Mouse (Mus musculus) forebrain, embryonic 11.5 days (tissue): Measurements from ENCODE around the gene Brd7. TPM values are rescaled to one million over a fixed set of nuclear protein-coding genes. Genes with fewer than 3 reads are reported as not detected.

Source experiments
- ATAC-seq: fragments of 200-750 bp; cut with Nextera tagmentation; replicated peaks from 2 replicates; pipeline ENCODE4 v1.8.0; 2017; ENCODE audit warnings: moderate TSS enrichment; ENCODE audit not compliant: low FRiP score
- DNase-seq: peaks from one replicate; pipeline ENCODE4 v3.0.0-alpha.2; 2017; ENCODE audit warnings: low spot score
- H3K27ac ChIP-seq: fragments of 300-500 bp; sonication (generic); 2 replicates; pipeline ENCODE4 v1.5.1; 2014; ENCODE audit warnings: low read depth, low read length
- H3K27me3 ChIP-seq: fragments of 300-500 bp; sonication (generic); 2 replicates; pipeline ENCODE4 v1.6.1; 2014; ENCODE audit warnings: mild to moderate bottlenecking, low read length, mixed read lengths; ENCODE audit not compliant: control insufficient read depth, insufficient read depth
- H3K36me3 ChIP-seq: fragments of 300-500 bp; sonication (generic); 2 replicates; pipeline ENCODE4 v1.6.1; 2014; ENCODE audit warnings: mild to moderate bottlenecking, low read length, moderate library complexity, mixed read lengths; ENCODE audit not compliant: control insufficient read depth, insufficient read depth
- H3K4me1 ChIP-seq: fragments of 300-500 bp; sonication (generic); replicated peaks from 2 replicates; pipeline ENCODE4 v1.6.1; 2014; ENCODE audit warnings: low read length, mixed read lengths; ENCODE audit not compliant: control insufficient read depth, insufficient read depth
- H3K4me2 ChIP-seq: fragments of 300-500 bp; sonication (generic); 2 replicates; pipeline ENCODE4 v1.6.1; 2014; ENCODE audit warnings: low read depth, mild to moderate bottlenecking, low read length, moderate library complexity, mixed read lengths; ENCODE audit not compliant: severe bottlenecking
- H3K4me3 ChIP-seq: fragments of 300-500 bp; sonication (generic); 2 replicates; pipeline ENCODE4 v1.5.1; 2014; ENCODE audit warnings: low read depth, low read length
- H3K9ac ChIP-seq: fragments of 300-500 bp; sonication (generic); 2 replicates; pipeline ENCODE4 v1.6.1; 2014; ENCODE audit warnings: low read length
- H3K9me3 ChIP-seq: fragments of 300-500 bp; sonication (generic); 2 replicates; pipeline ENCODE4 v1.6.1; 2016; ENCODE audit warnings: low read length, mixed read lengths; ENCODE audit not compliant: control insufficient read depth
- WGBS: fragments of 180-500 bp; shearing (Covaris S2); extraction: QIAGEN DNeasy Blood & Tissue Kit; methylation state at CpG from one replicate; pipeline ENCODE4 v1.1.7; 2014; 5-methylcytosine and 5-hydroxymethylcytosine counted together
- polyA plus RNA-seq: library from polyadenylated mRNA; unstranded; fragments of >200 nt; fragmentation: Nextera tagmentation; extraction: Ambion mirVana; gene quantifications from 2 replicates; pipeline ENCODE4 v1.2.1, GENCODE M21; 2014

Brd7 gene
- polyA plus RNA-seq, 1 experiment from 2014 or later = 99.8 TPM

GRCm38 (mm10) chr8:88323523-88323922, 38.5 kb downstream of the Brd7 start:
- Histone ChIP-seq H3K4me1 (no peaks in the 10 kb centered on the region), H3K9ac (no peak overlapping the region), H3K4me3 (no peak overlapping the region), H3K27me3 (no peaks in the 10 kb centered on the region), H3K27ac (no peak overlapping the region), H3K4me2 (no peak overlapping the region), H3K36me3 (no peaks in the 10 kb centered on the region; the same call in 1 of the 2 replicates), H3K9me3 (no peaks in the 10 kb centered on the region)
- DNase-seq = no peak
- no peak for ATAC-seq
- 89% methylated on average over 5 of the region's 5 CpGs for WGBS

GRCm38 (mm10) chr8:88321387-88321786, 40.6 kb downstream of the Brd7 start:
- DNase-seq (peak; percentile 38), ATAC-seq (no peak)
- Histone ChIP-seq H3K4me2 (no peak overlapping the region), H3K4me1 (no peaks in the 10 kb centered on the region), H3K9me3 (no peaks in the 10 kb centered on the region), H3K27ac (no peak overlapping the region), H3K4me3 (no peak overlapping the region), H3K9ac (no peak overlapping the region), H3K36me3 (no peaks in the 10 kb centered on the region; the same call in 1 of the 2 replicates), H3K27me3 (no peaks in the 10 kb centered on the region)
- 92% methylated on average over 5 of the region's 5 CpGs for WGBS

GRCm38 (mm10) chr8:88320134-88320533, 41.9 kb downstream of the Brd7 start:
- Histone ChIP-seq H3K4me1 (no peaks in the 10 kb centered on the region), H3K27ac (no peak overlapping the region), H3K27me3 (no peaks in the 10 kb centered on the region), H3K9ac (no peak overlapping the region), H3K36me3 (no peaks in the 10 kb centered on the region), H3K9me3 (no peaks in the 10 kb centered on the region), H3K4me3 (no peak overlapping the region), H3K4me2 (no peak overlapping the region)
- DNase-seq (peak; percentile 48), ATAC-seq (no peak)
- 92% methylated on average over 6 of the region's 6 CpGs for WGBS

- H3K4me1 ChIP-seq = no peaks in the 10 kb centered on the region
- no peaks in the 10 kb centered on the region for H3K9me3 ChIP-seq
- H3K36me3 ChIP-seq = no peaks in the 10 kb centered on the region
- 91% methylated on average over 8 of the region's 8 CpGs for WGBS
- ATAC-seq (no peak), DNase-seq (peak; percentile 34)
- no peak overlapping the region for H3K27ac ChIP-seq
- no peak overlapping the region for H3K9ac ChIP-seq
- no peak overlapping the region for H3K4me2 ChIP-seq
- H3K4me3 ChIP-seq = no peak overlapping the region
- H3K27me3 ChIP-seq = no peaks in the 10 kb centered on the region
Observed at GRCm38 (mm10) chr8:88318151-88318550, 43.8 kb downstream of the Brd7 start.

GRCm38 (mm10) chr8:88317341-88317740, 44.7 kb downstream of the Brd7 start:
- Histone ChIP-seq H3K36me3 (no peaks in the 10 kb centered on the region), H3K4me3 (no peak overlapping the region), H3K9me3 (no peaks in the 10 kb centered on the region), H3K27me3 (no peaks in the 10 kb centered on the region), H3K4me2 (no peak overlapping the region), H3K9ac (no peak overlapping the region), H3K27ac (no peak overlapping the region), H3K4me1 (no peaks in the 10 kb centered on the region)
- 67% methylated on average over 5 of the region's 5 CpGs for WGBS
- DNase-seq (peak; percentile 47), ATAC-seq (no peak)

- Histone ChIP-seq H3K9me3 (no peaks in the 10 kb centered on the region), H3K4me2 (no peak overlapping the region), H3K4me3 (no peak overlapping the region), H3K27me3 (no peaks in the 10 kb centered on the region), H3K4me1 (no peaks in the 10 kb centered on the region), H3K27ac (no peak overlapping the region), H3K9ac (no peak overlapping the region), H3K36me3 (no peaks in the 10 kb centered on the region)
- DNase-seq (peak; percentile 44), ATAC-seq (no peak)
- 69% methylated on average over 8 of the region's 8 CpGs for WGBS
Observed at GRCm38 (mm10) chr8:88316139-88316931, 45.7 kb downstream of the Brd7 start.

- Histone ChIP-seq H3K4me3 (no peak overlapping the region), H3K9ac (no peak overlapping the region), H3K4me2 (no peak overlapping the region), H3K27ac (no peak overlapping the region), H3K36me3 (no peaks in the 10 kb centered on the region), H3K27me3 (no peaks in the 10 kb centered on the region), H3K9me3 (no peaks in the 10 kb centered on the region), H3K4me1 (no peaks in the 10 kb centered on the region)
- 97% methylated on average over 8 of the region's 8 CpGs for WGBS
- ATAC-seq (no peak), DNase-seq (peak; percentile 39)
Observed at GRCm38 (mm10) chr8:88315302-88315701, 46.7 kb downstream of the Brd7 start.

GRCm38 (mm10) chr8:88313991-88314390, 48.0 kb downstream of the Brd7 start:
- Histone ChIP-seq H3K4me2 (no peak overlapping the region), H3K4me1 (no peaks in the 10 kb centered on the region), H3K9ac (no peak overlapping the region), H3K36me3 (no peaks in the 10 kb centered on the region), H3K4me3 (no peak overlapping the region), H3K27ac (no peak overlapping the region), H3K9me3 (no peaks in the 10 kb centered on the region), H3K27me3 (no peaks in the 10 kb centered on the region)
- DNase-seq (no peak), ATAC-seq (no peak)
- 93% methylated on average over 12 of the region's 12 CpGs for whole genome bisulfite sequencing

GRCm38 (mm10) chr8:88312966-88313365, 49.0 kb downstream of the Brd7 start:
- Histone ChIP-seq H3K9me3 (no peaks in the 10 kb centered on the region), H3K4me2 (no peak overlapping the region), H3K9ac (no peak overlapping the region), H3K27ac (no peak overlapping the region), H3K4me3 (no peak overlapping the region), H3K27me3 (no peaks in the 10 kb centered on the region), H3K4me1 (no peaks in the 10 kb centered on the region), H3K36me3 (no peaks in the 10 kb centered on the region)
- DNase-seq = no peak
- WGBS = 83% methylated on average over 8 of the region's 8 CpGs
- no peak for ATAC-seq
